Mouse (Mus musculus) forebrain, postnatal 0 days (tissue): ENCODE measurements at regions not wholly inside any gene's neighbourhood (a gene's known extent, or its start where the extent isn't known, plus 50 kb on each side); places are given as distances from the start of the nearest gene placed in this dataset.

Experiments
- ATAC-seq: fragments of 200-750 bp; cut with Nextera tagmentation; 2 replicates; pipeline ENCODE4 v1.8.0; 2017; ENCODE audit warnings: mild to moderate bottlenecking, moderate library complexity
- DNase-seq: peaks from one replicate; pipeline ENCODE4 v3.0.0-alpha.2; 2015
- H3K27ac ChIP-seq: fragments of 300-500 bp; sonication (generic); 2 replicates; pipeline ENCODE4 v1.5.1; 2014; ENCODE audit warnings: low read depth, mild to moderate bottlenecking, antibody characterized with exemption, low read length, moderate library complexity, mixed read lengths
- H3K27me3 ChIP-seq: fragments of 300-500 bp; sonication (generic); 2 replicates; pipeline ENCODE4 v1.6.1; 2014; ENCODE audit warnings: mild to moderate bottlenecking, low read length, mixed read lengths; ENCODE audit not compliant: insufficient read depth
- H3K36me3 ChIP-seq: fragments of 300-500 bp; sonication (generic); 2 replicates; pipeline ENCODE4 v1.6.1; 2014; ENCODE audit warnings: mild to moderate bottlenecking, moderate library complexity; ENCODE audit not compliant: insufficient read depth
- H3K4me1 ChIP-seq: fragments of 300-500 bp; sonication (generic); 2 replicates; pipeline ENCODE4 v1.6.1; 2014; ENCODE audit warnings: antibody characterized with exemption; ENCODE audit not compliant: insufficient read depth
- H3K4me2 ChIP-seq: fragments of 300-500 bp; sonication (generic); 2 replicates; pipeline ENCODE4 v1.6.1; 2014; ENCODE audit warnings: low read depth, mild to moderate bottlenecking, moderate library complexity
- H3K4me3 ChIP-seq: fragments of 300-500 bp; sonication (generic); 2 replicates; pipeline ENCODE4 v1.5.1; 2014; ENCODE audit warnings: low read depth, low read length, mixed read lengths
- H3K9ac ChIP-seq: fragments of 300-500 bp; sonication (generic); 2 replicates; pipeline ENCODE4 v1.6.1; 2014; ENCODE audit warnings: mild to moderate bottlenecking
- H3K9me3 ChIP-seq: fragments of 300-500 bp; sonication (generic); 2 replicates; pipeline ENCODE4 v1.6.1; 2016; ENCODE audit warnings: low read length
- CTCF ChIP-seq: sonication (generic); IDR thresholded peaks from 2 replicates; pipeline ENCODE4 v1.5.1; 2016; ENCODE audit warnings: antibody characterized with exemption, control low read depth, low read depth
- WGBS: fragments of 180-500 bp; shearing (Covaris S2); extraction: QIAGEN DNeasy Blood & Tissue Kit; methylation state at CpG from one replicate; pipeline ENCODE4 v1.1.7; 2014; 5-methylcytosine and 5-hydroxymethylcytosine counted together

GRCm38 (mm10) chr14:108225483-108226124, 688.4 kb downstream of the Slitrk1 start:
- H3K4me2 ChIP-seq = no peak overlapping the region
- no peaks in the 10 kb centered on the region for H3K4me1 ChIP-seq
- H3K27me3 ChIP-seq = no peaks in the 10 kb centered on the region
- 79% methylated on average over 2 of the region's 2 CpGs for WGBS
- no peak for DNase-seq
- ATAC-seq = no peak
- H3K4me3 ChIP-seq = no peak overlapping the region
- no peaks in the 10 kb centered on the region for H3K36me3 ChIP-seq
- H3K27ac ChIP-seq = no peak overlapping the region
- no peak for TF ChIP-seq CTCF
- no peaks in the 10 kb centered on the region for H3K9me3 ChIP-seq
- H3K9ac ChIP-seq = no peak overlapping the region

- ATAC-seq (no peak), DNase-seq (no peak)
- Histone ChIP-seq H3K27me3 (no peaks in the 10 kb centered on the region), H3K27ac (no peak overlapping the region), H3K4me3 (no peak overlapping the region), H3K4me1 (no peaks in the 10 kb centered on the region), H3K9me3 (no peaks in the 10 kb centered on the region), H3K4me2 (no peak overlapping the region), H3K36me3 (no peaks in the 10 kb centered on the region), H3K9ac (no peak overlapping the region)
- WGBS = 75% methylated on average over 2 of the region's 2 CpGs
- TF ChIP-seq CTCF = no peak
These were observed 704.7 kb downstream of the Slitrk1 start for GRCm38 (mm10) chr14:108209246-108209645.

- 35% methylated on average over 2 of the region's 2 CpGs for WGBS
- Histone ChIP-seq H3K4me1 (no peaks in the 10 kb centered on the region), H3K27me3 (no peaks in the 10 kb centered on the region), H3K4me2 (no peak overlapping the region), H3K36me3 (no peaks in the 10 kb centered on the region), H3K4me3 (no peak overlapping the region), H3K27ac (no peak overlapping the region), H3K9me3 (no peaks in the 10 kb centered on the region), H3K9ac (no peak overlapping the region)
- ATAC-seq (no peak), DNase-seq (no peak)
- no peak for TF ChIP-seq CTCF
These were observed 714.8 kb downstream of the Slitrk1 start for GRCm38 (mm10) chr14:108199133-108199532.

- Histone ChIP-seq H3K27me3 (no peaks in the 10 kb centered on the region), H3K36me3 (no peaks in the 10 kb centered on the region), H3K4me2 (no peak overlapping the region), H3K27ac (no peak overlapping the region), H3K9me3 (no peaks in the 10 kb centered on the region), H3K4me1 (no peaks in the 10 kb centered on the region), H3K9ac (no peak overlapping the region), H3K4me3 (no peak overlapping the region)
- ATAC-seq (no peak), DNase-seq (no peak)
- no peak for TF ChIP-seq CTCF
- 94% methylated on average over 1 of the region's 2 CpGs for whole genome bisulfite sequencing
These were observed 733.0 kb downstream of the Slitrk1 start for GRCm38 (mm10) chr14:108180920-108181319.

- 64% methylated on average over 2 of the region's 2 CpGs for WGBS
- DNase-seq (no peak), ATAC-seq (no peak)
These were observed 738.6 kb downstream of the Slitrk1 start for GRCm38 (mm10) chr14:108175275-108175860.

GRCm38 (mm10) chr14:108152981-108153380, 761.0 kb downstream of the Slitrk1 start:
- WGBS = 53% methylated on average over 5 of the region's 5 CpGs
- H3K36me3 ChIP-seq = no peaks in the 10 kb centered on the region
- no peak overlapping the region for H3K4me2 ChIP-seq
- H3K27me3 ChIP-seq = no peaks in the 10 kb centered on the region
- TF ChIP-seq CTCF = no peak
- no peak overlapping the region for H3K27ac ChIP-seq
- no peak overlapping the region for H3K9ac ChIP-seq
- ATAC-seq (peak; percentile 58), DNase-seq (peak; percentile 70)
- no peak overlapping the region for H3K4me3 ChIP-seq
- H3K9me3 ChIP-seq = no peaks in the 10 kb centered on the region
- no peaks in the 10 kb centered on the region for H3K4me1 ChIP-seq

More at GRCm38 (mm10) chr14:108175275-108175860, 738.6 kb downstream of the Slitrk1 start:
- H3K36me3 ChIP-seq = no peaks in the 10 kb centered on the region
- H3K4me3 ChIP-seq = no peak overlapping the region
- H3K27me3 ChIP-seq = no peaks in the 10 kb centered on the region
- TF ChIP-seq CTCF = no peak
- no peak overlapping the region for H3K9ac ChIP-seq
- no peaks in the 10 kb centered on the region for H3K4me1 ChIP-seq
- H3K4me2 ChIP-seq = no peak overlapping the region
- no peak overlapping the region for H3K27ac ChIP-seq
- H3K9me3 ChIP-seq = no peaks in the 10 kb centered on the region

GRCm38 (mm10) chr14:108123147-108123546, 790.8 kb downstream of the Slitrk1 start:
- Histone ChIP-seq H3K27ac (no peak overlapping the region), H3K27me3 (no peaks in the 10 kb centered on the region), H3K4me1 (no peaks in the 10 kb centered on the region), H3K4me2 (no peak overlapping the region), H3K9ac (no peak overlapping the region), H3K9me3 (no peaks in the 10 kb centered on the region), H3K36me3 (no peaks in the 10 kb centered on the region), H3K4me3 (no peak overlapping the region)
- WGBS = 89% methylated on average over 2 of the region's 2 CpGs
- no peak for DNase-seq
- ATAC-seq = no peak
- TF ChIP-seq CTCF = no peak
